Mouse (Mus musculus) midbrain, embryonic 13.5 days (tissue): ENCODE results near the gene Slc35e3. TPM values are rescaled to one million over a fixed set of nuclear protein-coding genes. Genes with fewer than 3 reads are reported as not detected.

Experiments used
- ATAC-seq: fragments of 200-750 bp; cut with Nextera tagmentation; 2 replicates; pipeline ENCODE4 v1.8.0; 2017; ENCODE audit warnings: mild to moderate bottlenecking, moderate TSS enrichment, moderate library complexity
- H3K27ac ChIP-seq: fragments of 300-500 bp; sonication (generic); 2 replicates; pipeline ENCODE4 v1.5.1; 2015; ENCODE audit warnings: inconsistent platforms, mild to moderate bottlenecking, moderate library complexity
- H3K27me3 ChIP-seq: fragments of 300-500 bp; sonication (generic); 2 replicates; pipeline ENCODE4 v1.6.1; 2015; ENCODE audit warnings: mild to moderate bottlenecking, inconsistent platforms
- H3K36me3 ChIP-seq: fragments of 300-500 bp; sonication (generic); 2 replicates; pipeline ENCODE4 v1.6.1; 2015; ENCODE audit warnings: mild to moderate bottlenecking, inconsistent platforms
- H3K4me1 ChIP-seq: fragments of 300-500 bp; sonication (generic); replicated peaks from 2 replicates; pipeline ENCODE4 v1.6.1; 2015; ENCODE audit warnings: inconsistent platforms
- H3K4me2 ChIP-seq: fragments of 300-500 bp; sonication (generic); replicated peaks from 2 replicates; pipeline ENCODE4 v1.6.1; 2015; ENCODE audit warnings: moderate library complexity, mild to moderate bottlenecking, inconsistent platforms
- H3K4me3 ChIP-seq: fragments of 300-500 bp; sonication (generic); replicated peaks from 2 replicates; pipeline ENCODE4 v1.5.1; 2015; ENCODE audit warnings: mild to moderate bottlenecking, inconsistent platforms
- H3K9ac ChIP-seq: fragments of 300-500 bp; sonication (generic); replicated peaks from 2 replicates; pipeline ENCODE4 v1.6.1; 2015; ENCODE audit warnings: mild to moderate bottlenecking, inconsistent platforms
- H3K9me3 ChIP-seq: fragments of 300-500 bp; sonication (generic); 2 replicates; pipeline ENCODE4 v1.6.1; 2016; ENCODE audit warnings: mild to moderate bottlenecking, inconsistent platforms
- WGBS: fragments of 180-500 bp; shearing (Covaris S2); methylation state at CpG from one replicate; pipeline ENCODE4 v1.1.7; 2015; 5-methylcytosine and 5-hydroxymethylcytosine counted together
- polyA plus RNA-seq: library from polyadenylated mRNA; unstranded; fragments of >200 nt; fragmentation: Nextera tagmentation; extraction: Ambion mirVana; gene quantifications from 2 replicates; pipeline ENCODE4 v1.2.1, GENCODE M21; 2015

The Slc35e3 gene
- polyA plus RNA-seq, 1 experiment from 2014 or later: 33.1 TPM

DNA sequence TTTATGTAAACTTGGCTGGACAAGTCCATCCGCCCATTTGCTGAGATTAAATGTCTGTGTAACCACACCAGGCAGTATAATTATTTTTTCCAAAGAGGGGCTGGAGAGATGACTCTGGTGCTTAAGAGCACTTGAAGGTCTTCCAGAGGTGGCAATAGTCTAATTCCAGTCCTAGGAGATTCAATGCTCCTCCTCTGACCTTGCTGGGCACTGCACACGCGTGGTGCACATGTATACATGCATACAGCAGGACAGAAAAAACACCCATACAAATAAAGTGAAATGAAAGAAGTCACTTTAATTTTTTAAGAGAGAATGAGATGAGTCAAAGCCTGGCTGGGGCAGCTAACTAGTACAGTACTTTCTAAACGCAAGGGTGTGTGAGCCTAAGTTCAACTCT, 46.3 kb downstream of the Slc35e3 start:
- no peaks in the 10 kb centered on the region for H3K9me3 ChIP-seq
- H3K4me1 ChIP-seq: no peaks in the 10 kb centered on the region
- no peak for ATAC-seq
- no peak overlapping the region for H3K27ac ChIP-seq
- H3K4me2 ChIP-seq: no peak overlapping the region
- H3K4me3 ChIP-seq: no peak overlapping the region
- WGBS: 97% methylated on average over 4 of the region's 4 CpGs
- H3K36me3 ChIP-seq: peaks cover 94% of the 10 kb centered on the region
- H3K9ac ChIP-seq: no peak overlapping the region
- H3K27me3 ChIP-seq: no peaks in the 10 kb centered on the region

DNA sequence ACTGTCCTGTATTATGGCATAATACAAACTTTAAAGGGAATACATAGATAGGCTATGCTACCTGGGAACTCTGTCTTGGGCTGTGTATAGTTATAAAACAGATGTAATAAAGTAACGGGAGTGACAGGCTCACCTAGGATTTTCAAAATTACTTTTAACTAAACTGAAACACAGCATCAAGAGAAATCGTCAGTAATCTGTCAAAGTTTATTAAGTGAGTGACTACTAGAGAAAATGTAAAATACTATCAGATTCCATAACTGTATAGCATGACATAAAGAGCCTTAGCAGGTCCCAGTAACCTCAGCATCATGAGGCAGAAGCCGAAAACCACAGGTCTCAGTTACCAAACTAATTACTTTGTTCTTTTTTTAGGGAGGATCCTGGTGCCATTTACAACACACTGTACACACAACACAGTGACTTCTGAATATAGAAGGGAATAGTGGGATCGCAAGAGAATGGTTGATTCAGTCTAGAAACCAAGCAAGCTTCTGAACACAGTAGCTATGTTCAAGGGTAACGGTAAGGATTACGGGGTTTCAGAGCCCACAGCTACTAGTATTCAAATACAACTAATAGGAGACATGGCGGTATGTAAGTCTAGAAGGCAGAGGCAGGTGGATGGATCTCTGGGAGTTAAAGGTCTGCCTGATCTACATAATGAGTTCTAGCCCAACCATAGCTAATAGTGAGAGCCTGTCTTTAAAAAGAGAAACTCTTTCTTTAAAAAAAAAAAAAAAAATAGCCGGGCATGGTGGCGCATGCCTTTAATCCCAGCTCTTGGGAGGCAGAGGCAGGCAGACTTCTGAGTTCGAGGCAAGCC, 47.6 kb downstream of the Slc35e3 start:
- Histone ChIP-seq H3K4me1 (no peaks in the 10 kb centered on the region), H3K36me3 (peaks cover 93% of the 10 kb centered on the region), H3K27me3 (no peaks in the 10 kb centered on the region), H3K9me3 (no peaks in the 10 kb centered on the region), H3K9ac (no peak overlapping the region), H3K27ac (no peak overlapping the region), H3K4me2 (no peak overlapping the region), H3K4me3 (no peak overlapping the region)
- no peak for ATAC-seq
- WGBS: 94% methylated on average over 10 of the region's 10 CpGs

- Histone ChIP-seq H3K36me3 (peaks cover 91% of the 10 kb centered on the region), H3K4me3 (no peak overlapping the region), H3K27ac (no peak overlapping the region), H3K9ac (no peak overlapping the region), H3K9me3 (no peaks in the 10 kb centered on the region), H3K4me1 (no peaks in the 10 kb centered on the region), H3K4me2 (no peak overlapping the region), H3K27me3 (no peaks in the 10 kb centered on the region)
- 90% methylated on average over 3 of the region's 3 CpGs for WGBS
- ATAC-seq: no peak
Measured at GRCm38 (mm10) chr10:117697561-117698115, 48.5 kb downstream of the Slc35e3 start.

GRCm38 (mm10) chr10:117696827-117697560, 49.2 kb downstream of the Slc35e3 start:
- H3K9me3 ChIP-seq: no peaks in the 10 kb centered on the region
- no peaks in the 10 kb centered on the region for H3K4me1 ChIP-seq
- no peak overlapping the region for H3K4me2 ChIP-seq
- ATAC-seq: no peak
- no peaks in the 10 kb centered on the region for H3K27me3 ChIP-seq
- 96% methylated on average over 6 of the region's 6 CpGs for WGBS
- H3K9ac ChIP-seq: no peak overlapping the region
- no peak overlapping the region for H3K4me3 ChIP-seq
- H3K27ac ChIP-seq: no peak overlapping the region
- peaks cover 93% of the 10 kb centered on the region for H3K36me3 ChIP-seq

GRCm38 (mm10) chr10:117696021-117696826, 49.9 kb downstream of the Slc35e3 start:
- Histone ChIP-seq H3K4me1 (no peaks in the 10 kb centered on the region), H3K4me2 (no peak overlapping the region), H3K9ac (no peak overlapping the region), H3K9me3 (no peaks in the 10 kb centered on the region), H3K36me3 (peaks cover 93% of the 10 kb centered on the region), H3K27me3 (no peaks in the 10 kb centered on the region), H3K4me3 (no peak overlapping the region), H3K27ac (no peak overlapping the region)
- 95% methylated on average over 8 of the region's 8 CpGs for WGBS
- ATAC-seq: no peak

- no peak for ATAC-seq
- WGBS: 98% methylated on average over 4 of the region's 4 CpGs
Measured at GRCm38 (mm10) chr10:117695605-117696004, 50.6 kb downstream of the Slc35e3 start.

GRCm38 (mm10) chr10:117695027-117695426, 51.1 kb downstream of the Slc35e3 start:
- Histone ChIP-seq H3K4me2 (no peak overlapping the region), H3K27ac (no peak overlapping the region), H3K4me3 (no peak overlapping the region), H3K9ac (no peak overlapping the region), H3K36me3 (peaks cover 93% of the 10 kb centered on the region), H3K9me3 (no peaks in the 10 kb centered on the region), H3K27me3 (no peaks in the 10 kb centered on the region), H3K4me1 (no peaks in the 10 kb centered on the region)
- 96% methylated on average over 4 of the region's 4 CpGs for WGBS
- ATAC-seq: no peak

More at GRCm38 (mm10) chr10:117695605-117696004, 50.6 kb downstream of the Slc35e3 start:
- Histone ChIP-seq H3K4me1 (no peaks in the 10 kb centered on the region), H3K9me3 (no peaks in the 10 kb centered on the region), H3K36me3 (peaks cover 93% of the 10 kb centered on the region), H3K9ac (no peak overlapping the region), H3K27ac (no peak overlapping the region), H3K4me2 (no peak overlapping the region), H3K4me3 (no peak overlapping the region), H3K27me3 (no peaks in the 10 kb centered on the region)

DNA sequence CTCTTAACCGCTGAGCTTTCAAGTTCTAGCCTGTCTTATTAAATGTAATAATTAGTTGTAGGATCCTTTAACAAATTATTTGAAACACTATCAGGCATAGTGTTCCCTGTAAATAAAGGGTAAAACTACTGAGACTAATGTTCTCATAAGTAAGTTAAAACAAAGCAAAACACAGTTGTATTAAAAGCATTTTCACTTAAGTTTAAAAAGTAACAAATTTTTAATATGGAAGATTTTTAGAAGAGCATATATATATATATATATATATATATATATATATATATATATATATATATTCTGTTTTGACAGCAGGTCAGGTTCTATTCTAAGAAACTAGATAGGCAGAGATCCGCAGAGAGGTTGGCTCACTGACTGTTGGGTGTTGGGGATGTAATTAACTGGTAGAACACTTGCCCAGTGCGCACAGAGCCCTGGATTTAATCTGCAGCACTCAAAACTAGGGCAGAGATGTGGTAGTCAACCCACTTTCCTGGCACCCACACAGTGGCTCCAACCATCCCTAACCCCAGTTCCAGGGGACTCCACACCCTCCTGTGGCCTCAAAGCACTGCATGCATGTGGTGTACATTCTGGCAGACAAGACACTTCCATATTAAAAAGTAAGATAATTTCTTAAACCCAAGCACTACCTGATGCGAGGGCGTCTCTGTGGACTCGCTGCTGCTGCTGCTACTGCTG, 51.8 kb downstream of the Slc35e3 start:
- Histone ChIP-seq H3K4me3 (no peak overlapping the region), H3K27me3 (no peaks in the 10 kb centered on the region), H3K27ac (no peak overlapping the region), H3K9me3 (no peaks in the 10 kb centered on the region), H3K4me1 (no peaks in the 10 kb centered on the region), H3K36me3 (peaks cover 92% of the 10 kb centered on the region), H3K9ac (no peak overlapping the region), H3K4me2 (no peak overlapping the region)
- no peak for ATAC-seq
- 94% methylated on average over 6 of the region's 6 CpGs for WGBS

DNA sequence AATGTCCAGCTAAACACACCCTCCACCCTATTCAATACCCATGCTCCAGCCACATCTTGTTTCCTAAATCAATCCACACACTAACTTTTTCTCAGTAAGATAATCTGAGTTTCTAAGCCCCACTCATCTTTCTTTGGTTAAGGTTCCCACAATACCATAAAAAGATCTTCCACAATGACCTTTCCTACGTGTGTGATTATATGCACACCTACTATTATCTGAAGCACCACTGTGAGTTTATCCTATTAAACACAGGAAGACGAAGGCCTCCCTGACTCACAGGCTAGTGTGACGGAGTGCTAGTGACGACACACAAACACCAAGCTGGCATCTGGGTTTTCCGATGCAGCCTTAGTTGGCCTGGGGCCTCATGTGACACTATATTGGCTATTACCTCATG, 53.2 kb downstream of the Slc35e3 start:
- no peak overlapping the region for H3K9ac ChIP-seq
- H3K4me3 ChIP-seq: no peak overlapping the region
- H3K27me3 ChIP-seq: no peaks in the 10 kb centered on the region
- H3K4me1 ChIP-seq: no peaks in the 10 kb centered on the region
- no peak overlapping the region for H3K27ac ChIP-seq
- no peak for ATAC-seq
- H3K9me3 ChIP-seq: no peaks in the 10 kb centered on the region
- H3K36me3 ChIP-seq: peaks cover 90% of the 10 kb centered on the region
- WGBS: 96% methylated on average over 5 of the region's 5 CpGs
- no peak overlapping the region for H3K4me2 ChIP-seq

GRCm38 (mm10) chr10:117692173-117692572, 54.0 kb downstream of the Slc35e3 start:
- no peak overlapping the region for H3K9ac ChIP-seq
- peaks cover 89% of the 10 kb centered on the region for H3K36me3 ChIP-seq
- no peaks in the 10 kb centered on the region for H3K27me3 ChIP-seq
- H3K4me3 ChIP-seq: no peak overlapping the region
- no peak for ATAC-seq
- no peak overlapping the region for H3K4me2 ChIP-seq
- no peak overlapping the region for H3K27ac ChIP-seq
- no peaks in the 10 kb centered on the region for H3K4me1 ChIP-seq
- H3K9me3 ChIP-seq: no peaks in the 10 kb centered on the region

- Histone ChIP-seq H3K27ac (no peak overlapping the region), H3K9me3 (no peaks in the 10 kb centered on the region), H3K36me3 (peaks cover 82% of the 10 kb centered on the region), H3K4me3 (no peak overlapping the region), H3K4me1 (no peaks in the 10 kb centered on the region), H3K9ac (no peak overlapping the region), H3K27me3 (no peaks in the 10 kb centered on the region), H3K4me2 (no peak overlapping the region)
- ATAC-seq: no peak
- 98% methylated on average over 10 of the region's 10 CpGs for WGBS
Measured at GRCm38 (mm10) chr10:117691389-117691968, 54.7 kb downstream of the Slc35e3 start.
